Mouse (Mus musculus) heart, embryonic 14.5 days (tissue): Measurements from ENCODE around the gene Tbc1d10a. TPM values are rescaled to one million over a fixed set of nuclear protein-coding genes. Genes with fewer than 3 reads are reported as not detected.

Experiments used
- ATAC-seq: fragments of 200-750 bp; cut with Nextera tagmentation; 2 replicates; pipeline ENCODE4 v1.8.0; 2017; ENCODE audit warnings: low read depth, moderate TSS enrichment; ENCODE audit not compliant: insufficient number of reproducible peaks, insufficient read depth, low FRiP score
- H3K27ac ChIP-seq, 2 experiments: fragments of 200-500 bp in 1 of 2; fragments of 300-500 bp in 1 of 2; sonication (generic) in 1 of 2; replicated peaks in 1 of 2; 2 replicates each; pipeline ENCODE4 v1.5.1; 2012 to 2014; ENCODE audit warnings: low read depth in 2 of 2, low read length in 2 of 2, control low read depth in 1 of 2, mild to moderate bottlenecking in 1 of 2, mixed read lengths in 1 of 2; ENCODE audit not compliant: control insufficient read depth in 1 of 2, insufficient read depth in 1 of 2
- H3K27me3 ChIP-seq: fragments of 300-500 bp; sonication (generic); 2 replicates; pipeline ENCODE4 v1.6.1; 2014; ENCODE audit warnings: mild to moderate bottlenecking, low read length, control low read depth; ENCODE audit not compliant: control insufficient read depth, insufficient read depth
- H3K36me3 ChIP-seq: fragments of 300-500 bp; sonication (generic); 2 replicates; pipeline ENCODE4 v1.6.1; 2014; ENCODE audit warnings: mild to moderate bottlenecking, control low read depth, low read length, mixed read lengths; ENCODE audit not compliant: control insufficient read depth, insufficient read depth
- H3K4me1 ChIP-seq, 2 experiments: fragments of 200-500 bp in 1 of 2; fragments of 300-500 bp in 1 of 2; sonication (generic) in 1 of 2; 2 replicates each; pipeline ENCODE4 v1.6.1; 2012 to 2014; ENCODE audit warnings: low read length in 2 of 2, control low read depth in 1 of 2, mixed read lengths in 1 of 2; ENCODE audit not compliant: control insufficient read depth in 2 of 2, insufficient read depth in 2 of 2
- H3K4me2 ChIP-seq: fragments of 300-500 bp; sonication (generic); 2 replicates; pipeline ENCODE4 v1.6.1; 2014; ENCODE audit warnings: mild to moderate bottlenecking, low read length
- H3K4me3 ChIP-seq, 2 experiments: fragments of 200-500 bp in 1 of 2; fragments of 300-500 bp in 1 of 2; sonication (generic) in 1 of 2; 2 replicates each; pipeline ENCODE4 v1.5.1; 2012 to 2014; ENCODE audit warnings: low read length in 2 of 2, mild to moderate bottlenecking in 2 of 2, control low read depth in 1 of 2, low read depth in 1 of 2, moderate library complexity in 1 of 2; ENCODE audit not compliant: control insufficient read depth in 1 of 2, insufficient read depth in 1 of 2
- H3K9ac ChIP-seq: fragments of 300-500 bp; sonication (generic); 2 replicates; pipeline ENCODE4 v1.6.1; 2014; ENCODE audit warnings: mild to moderate bottlenecking, low read length
- H3K9me3 ChIP-seq: fragments of 300-500 bp; sonication (generic); 2 replicates; pipeline ENCODE4 v1.6.1; 2016; ENCODE audit warnings: low read length, control low read depth; ENCODE audit not compliant: control insufficient read depth
- WGBS: fragments of 180-500 bp; shearing (Covaris S2); extraction: QIAGEN DNeasy Blood & Tissue Kit; methylation state at CpG from one replicate; pipeline ENCODE4 v1.1.7; 2014; 5-methylcytosine and 5-hydroxymethylcytosine counted together
- polyA plus RNA-seq: library from polyadenylated mRNA; unstranded; fragments of >200 nt; fragmentation: Nextera tagmentation; extraction: Ambion mirVana; gene quantifications from 2 replicates; pipeline ENCODE4 v1.2.1, GENCODE M21; 2014

The Tbc1d10a gene
- polyA plus RNA-seq, 1 experiment from 2014 or later, result 10.0 TPM

- no peak for ATAC-seq
- Histone ChIP-seq H3K4me3 (no peak overlapping the region), H3K36me3 (no peaks in the 10 kb centered on the region), H3K27ac (no peak overlapping the region), H3K9me3 (no peaks in the 10 kb centered on the region), H3K27me3 (no peaks in the 10 kb centered on the region; the same call in 1 of the 2 replicates), H3K4me2 (no peak overlapping the region), H3K9ac (no peak overlapping the region), H3K4me1 (peaks cover 10 to 12% of the 10 kb centered on the region in 2 experiments)
- WGBS, result 73% methylated on average over 17 of the region's 17 CpGs
These were observed 35.7 kb downstream of the Tbc1d10a start for GRCm38 (mm10) chr11:4222046-4222950.

- Histone ChIP-seq H3K9ac (no peak overlapping the region), H3K36me3 (no peaks in the 10 kb centered on the region), H3K4me2 (no peak overlapping the region), H3K27me3 (no peaks in the 10 kb centered on the region; the same call in 1 of the 2 replicates), H3K4me1 (peaks cover 2 to 6% of the 10 kb centered on the region in 2 experiments; a peak in 3 of 4 replicates), H3K9me3 (no peaks in the 10 kb centered on the region), H3K27ac (no peak overlapping the region), H3K4me3 (no peak overlapping the region)
- no peak for ATAC-seq
- whole genome bisulfite sequencing, result 18% methylated on average over 7 of the region's 7 CpGs
These were observed 37.0 kb downstream of the Tbc1d10a start for GRCm38 (mm10) chr11:4223393-4224188.

- no peaks in the 10 kb centered on the region; the same call in 1 of the 2 replicates for H3K27me3 ChIP-seq
- no peak overlapping the region for H3K4me2 ChIP-seq
- 42% methylated on average over 2 of the region's 2 CpGs for WGBS
- H3K27ac ChIP-seq, result no peak overlapping the region
- ATAC-seq, result no peak
- no peak overlapping the region for H3K4me3 ChIP-seq
- H3K4me1 ChIP-seq, result peaks cover 2% of the 10 kb centered on the region in 2 experiments; a peak in 2 of 4 replicates
- H3K9ac ChIP-seq, result no peak overlapping the region; the same call in 1 of the 2 replicates
- H3K9me3 ChIP-seq, result no peaks in the 10 kb centered on the region
- H3K36me3 ChIP-seq, result no peaks in the 10 kb centered on the region
These were observed 37.6 kb downstream of the Tbc1d10a start for GRCm38 (mm10) chr11:4224223-4224622.

GRCm38 (mm10) chr11:4226569-4227325 is 40.2 kb downstream of the Tbc1d10a start:
- 67% methylated on average over 5 of the region's 5 CpGs for WGBS
- ATAC-seq, result no peak
- Histone ChIP-seq H3K36me3 (no peaks in the 10 kb centered on the region), H3K27ac (no peak overlapping the region), H3K27me3 (no peaks in the 10 kb centered on the region), H3K9ac (no peak overlapping the region), H3K4me3 (no peak overlapping the region), H3K4me2 (no peak overlapping the region), H3K9me3 (no peaks in the 10 kb centered on the region), H3K4me1 (no peaks in the 10 kb centered on the region; a peak in 1 of 4 replicates)

DNA sequence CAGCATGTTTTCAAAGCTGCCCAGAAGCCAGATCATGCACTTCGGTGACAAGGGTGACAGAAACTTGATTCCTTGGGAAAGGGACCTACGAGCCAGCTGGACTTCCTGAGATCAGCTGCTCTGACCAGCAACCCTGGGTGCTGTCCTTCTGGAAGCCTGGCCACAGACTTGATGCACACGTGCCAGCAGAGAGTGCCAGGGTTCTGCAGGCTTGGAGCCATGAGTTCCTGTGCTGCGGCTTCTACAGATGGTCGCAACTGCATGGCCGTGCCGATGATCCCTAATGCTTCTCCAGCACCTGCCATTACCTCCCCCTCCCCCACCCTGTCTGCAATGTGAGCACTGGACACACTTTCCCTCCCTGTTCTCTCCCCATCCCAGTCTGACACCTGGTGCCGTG is 41.9 kb downstream of the Tbc1d10a start:
- no peak for ATAC-seq
- no peak overlapping the region for H3K4me2 ChIP-seq

DNA sequence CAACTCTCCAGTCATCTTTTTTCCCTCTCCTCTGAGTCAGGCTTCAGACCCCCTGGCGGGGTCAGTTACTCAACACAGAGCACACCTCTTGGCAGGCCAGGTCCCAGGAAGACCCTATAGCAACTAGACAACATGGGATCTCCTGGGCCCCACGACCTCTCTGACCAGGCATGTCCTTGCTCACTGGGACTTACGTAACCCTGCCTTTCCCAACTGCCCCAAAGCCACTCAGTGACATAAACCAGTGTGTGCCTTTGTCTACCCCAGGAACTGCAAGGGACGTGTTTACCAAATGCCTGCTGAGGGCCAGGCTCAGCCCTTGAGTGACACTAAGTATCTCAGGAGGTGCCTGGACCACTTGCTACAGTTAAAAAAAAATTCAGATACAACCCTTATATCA is 43.3 kb downstream of the Tbc1d10a start:
- 55% methylated on average over 4 of the region's 4 CpGs for WGBS
- ATAC-seq, result no peak
- H3K9me3 ChIP-seq, result no peaks in the 10 kb centered on the region
- H3K36me3 ChIP-seq, result no peaks in the 10 kb centered on the region
- peaks cover 0 to 2% of the 10 kb centered on the region in 2 experiments; a peak in 1 of 4 replicates for H3K4me1 ChIP-seq
- H3K4me2 ChIP-seq, result no peak overlapping the region
- H3K4me3 ChIP-seq, result no peak overlapping the region
- no peak overlapping the region for H3K9ac ChIP-seq
- H3K27me3 ChIP-seq, result no peaks in the 10 kb centered on the region
- no peak overlapping the region for H3K27ac ChIP-seq

More for the DNA sequence above, 41.9 kb downstream of the Tbc1d10a start:
- H3K9me3 ChIP-seq, result no peaks in the 10 kb centered on the region
- H3K4me1 ChIP-seq, result peaks cover 0 to 2% of the 10 kb centered on the region in 2 experiments; a peak in 1 of 4 replicates
- H3K4me3 ChIP-seq, result no peak overlapping the region
- H3K27me3 ChIP-seq, result no peaks in the 10 kb centered on the region
- no peak overlapping the region for H3K27ac ChIP-seq
- H3K9ac ChIP-seq, result no peak overlapping the region
- WGBS, result 28% methylated on average over 8 of the region's 8 CpGs
- H3K36me3 ChIP-seq, result no peaks in the 10 kb centered on the region

- Histone ChIP-seq H3K27me3 (no peaks in the 10 kb centered on the region), H3K27ac (no peak overlapping the region), H3K4me2 (no peak overlapping the region), H3K9ac (no peak overlapping the region), H3K36me3 (no peaks in the 10 kb centered on the region), H3K4me3 (no peak overlapping the region), H3K9me3 (no peaks in the 10 kb centered on the region), H3K4me1 (peaks cover 2 to 5% of the 10 kb centered on the region in 2 experiments; a peak in 2 of 4 replicates)
- 90% methylated on average over 2 of the region's 2 CpGs for WGBS
- ATAC-seq, result no peak
These were observed 44.8 kb downstream of the Tbc1d10a start for GRCm38 (mm10) chr11:4231435-4231834.
